Mouse (Mus musculus): ENCODE results near the gene Med13l.
A peak's percentile ranks its signal among the peaks of the same experiment; 100 is the strongest.

The Med13l gene

DNA sequence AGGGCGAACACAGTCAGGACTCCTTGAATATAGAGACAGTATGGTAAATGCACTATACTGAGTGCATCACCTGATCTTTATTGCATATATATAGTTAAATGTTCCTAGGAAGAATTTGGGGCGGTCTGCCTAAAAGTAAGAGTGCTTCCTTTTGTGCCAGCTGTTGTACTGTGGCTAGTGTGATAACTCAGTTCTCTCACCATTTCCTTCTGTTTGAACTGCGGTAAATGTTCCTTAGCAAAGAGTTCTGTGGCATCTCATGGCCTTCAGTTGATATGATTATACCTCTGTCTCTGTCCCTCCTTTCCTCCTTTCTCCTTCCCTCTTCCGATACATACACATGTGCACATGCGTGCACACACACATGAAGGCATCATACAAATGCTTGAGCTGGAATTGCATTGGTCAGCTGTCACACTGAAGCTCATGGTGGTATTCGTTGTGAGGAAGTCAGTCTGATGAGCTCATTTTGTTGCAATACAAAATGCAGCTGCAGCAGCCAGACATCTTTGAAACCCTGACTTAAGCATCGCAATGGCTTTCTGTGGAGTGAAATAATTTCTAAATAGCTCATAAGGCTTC is 97.9 kb downstream of the Med13l start:
- no peak for DNase-seq

- DNase-seq, result no peak
Measured at GRCm38 (mm10) chr5:118659713-118660112, 99.2 kb downstream of the Med13l start.

GRCm38 (mm10) chr5:118661751-118662150 is 101.3 kb downstream of the Med13l start:
- DNase-seq, result no peak

DNA sequence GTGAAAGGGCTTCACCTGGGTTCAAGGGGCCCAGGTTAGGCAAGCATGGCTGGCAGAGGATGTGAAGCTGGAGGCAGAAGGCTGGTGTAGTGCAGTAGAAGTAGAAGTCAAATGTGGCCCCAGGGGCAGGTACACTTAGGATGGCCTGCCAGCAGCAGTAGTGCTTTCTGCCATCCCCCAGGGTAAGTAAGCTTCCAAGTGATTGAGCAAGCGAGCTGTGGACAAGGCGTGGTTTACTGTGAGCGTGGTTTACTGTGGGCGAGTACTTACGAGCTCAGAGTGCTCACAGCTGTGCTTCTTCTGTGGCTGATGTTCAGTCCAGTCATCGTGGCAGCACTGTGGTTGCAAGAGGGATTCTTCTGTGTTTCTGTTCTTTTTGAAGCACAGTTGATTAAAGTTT is 103.5 kb downstream of the Med13l start:
- no peak for DNase-seq

- no peak for DNase-seq
Measured at GRCm38 (mm10) chr5:118665023-118665422, 104.5 kb downstream of the Med13l start.

DNA sequence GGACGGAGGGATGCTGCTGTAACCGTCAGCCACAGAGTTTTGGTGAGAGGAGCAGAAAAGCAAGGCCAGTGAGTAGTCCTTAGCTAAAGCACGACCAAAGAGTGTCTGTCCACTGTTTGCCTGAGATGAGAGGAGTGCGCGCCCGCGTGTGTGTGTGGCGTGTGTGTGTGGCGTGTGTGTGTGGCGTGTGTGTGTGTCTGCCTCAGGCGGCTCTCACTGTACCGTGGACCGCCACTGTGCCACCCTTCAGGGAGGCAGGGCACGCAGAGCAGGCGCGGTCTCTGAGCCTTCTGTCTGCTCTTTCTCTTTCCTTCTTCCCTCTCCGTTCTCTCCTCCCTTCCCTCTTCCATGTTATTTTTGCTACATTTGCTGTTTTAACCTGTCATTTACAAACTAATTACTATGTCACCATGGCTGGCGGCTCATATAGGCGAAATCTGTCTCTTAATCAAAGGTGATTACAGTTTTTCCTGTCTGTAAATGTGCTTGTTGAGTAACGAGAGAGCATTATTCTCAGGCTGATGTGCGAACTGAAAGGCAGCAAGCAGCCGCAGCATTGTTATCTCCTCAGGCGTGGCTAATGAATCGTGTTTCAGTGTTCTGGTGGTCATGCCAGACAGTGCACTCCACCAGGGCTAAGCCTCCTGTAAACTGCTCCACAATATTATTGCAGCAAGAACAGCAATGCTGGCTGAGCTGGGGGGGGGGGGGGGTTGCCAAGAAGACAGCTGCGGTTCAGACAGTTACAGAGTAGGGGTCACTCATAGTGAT is 106.1 kb downstream of the Med13l start:
- no peak for DNase-seq

DNA sequence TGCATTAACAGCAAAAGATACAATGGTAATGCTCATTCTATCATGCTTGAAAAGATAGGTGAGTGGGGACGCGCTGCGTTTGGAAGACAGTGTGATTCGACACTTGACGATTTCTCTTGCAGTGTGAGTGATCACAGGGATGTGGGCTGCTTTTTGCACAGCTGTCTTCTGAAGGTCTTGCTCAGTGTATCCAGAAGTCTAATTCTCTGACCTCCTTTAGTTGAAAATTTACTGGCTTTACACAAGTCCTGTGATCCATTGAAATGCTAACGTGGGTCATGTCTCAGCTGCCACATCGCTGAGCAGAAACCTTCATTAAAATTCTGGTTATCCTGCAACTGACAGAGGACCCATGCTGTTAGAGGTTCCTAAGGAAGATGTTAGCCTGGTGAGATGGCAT is 107.4 kb downstream of the Med13l start:
- no peak for DNase-seq

DNA sequence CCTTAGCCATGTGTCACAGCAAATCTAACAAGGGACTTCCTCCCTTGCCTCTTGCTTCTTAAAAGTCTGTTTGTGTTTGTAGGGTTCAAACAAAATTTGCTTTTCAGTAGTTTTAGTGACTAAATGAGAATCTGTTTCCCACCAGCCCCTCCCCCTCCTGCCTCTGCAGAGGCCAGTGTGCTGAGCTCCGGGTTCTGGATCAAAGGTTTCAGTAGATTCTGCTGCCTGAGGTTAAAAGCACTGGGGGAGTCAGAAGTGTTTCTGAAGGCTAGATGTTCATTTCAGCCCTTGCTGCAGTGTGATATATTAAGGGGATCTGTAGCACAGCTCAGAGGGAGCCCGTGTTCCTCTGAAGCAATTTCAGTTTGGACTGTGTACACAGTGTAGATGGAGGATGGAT is 108.5 kb downstream of the Med13l start:
- no peak for DNase-seq

DNA sequence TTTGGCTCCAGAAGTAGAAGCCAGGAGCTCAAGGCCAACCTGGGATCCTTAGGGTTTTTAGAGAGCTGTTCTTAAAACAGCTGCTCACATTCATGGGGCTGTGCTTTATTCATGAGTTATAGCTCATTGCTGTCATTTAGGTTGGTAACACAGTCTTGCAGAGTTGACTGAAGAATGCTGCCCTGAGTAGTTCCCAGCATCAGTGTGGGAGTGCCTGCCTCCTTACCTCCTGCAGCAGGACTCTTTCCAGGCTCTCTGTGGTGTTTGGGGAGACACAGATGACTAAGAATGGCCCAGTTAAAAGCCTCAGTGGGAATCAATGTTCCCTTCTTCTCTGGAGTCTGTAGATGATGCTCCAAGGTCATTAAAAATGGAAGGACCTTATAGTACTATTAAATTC is 111.6 kb downstream of the Med13l start:
- DNase-seq, result no peak

- no peak for DNase-seq
Measured at GRCm38 (mm10) chr5:118673859-118674258, 113.4 kb downstream of the Med13l start.

DNA sequence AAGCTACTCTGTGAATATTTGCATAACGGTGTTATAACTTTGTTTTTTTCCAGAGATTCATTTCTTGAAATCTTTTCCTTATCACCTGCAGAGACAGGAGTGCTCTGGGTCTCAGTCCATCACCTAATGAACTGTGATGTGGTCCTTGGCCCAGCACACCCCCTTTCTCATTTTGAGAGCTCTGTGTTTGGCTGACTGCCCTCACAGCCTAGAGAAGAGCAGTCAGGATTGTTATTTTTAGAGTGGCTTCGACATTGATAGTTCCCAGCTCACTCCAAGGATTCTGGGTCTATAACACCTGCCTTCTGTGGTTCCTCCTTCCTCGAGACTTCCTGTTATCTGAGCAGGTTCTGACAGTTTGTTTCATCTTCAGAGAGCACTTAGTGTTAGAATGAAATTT is 113.8 kb downstream of the Med13l start:
- DNase-seq, result no peak

DNA sequence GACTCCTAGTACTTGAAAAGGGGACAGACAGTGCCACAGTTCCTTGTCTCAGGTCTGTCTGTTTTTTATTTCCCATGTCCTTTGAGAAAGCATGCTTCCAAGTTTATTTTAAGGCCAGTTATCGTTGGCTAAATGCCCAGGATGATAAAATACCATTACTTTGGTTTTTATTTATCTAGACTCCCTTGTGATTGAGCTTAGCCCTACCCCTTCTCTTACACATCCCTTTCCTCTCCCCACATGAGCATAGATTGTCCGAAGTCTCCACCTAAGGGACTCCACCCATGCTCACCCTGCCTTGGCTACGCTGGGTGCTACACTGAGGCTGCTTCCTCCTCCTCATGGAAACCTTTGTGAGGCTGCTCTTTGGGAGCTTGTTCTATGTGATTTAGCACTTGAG is 115.2 kb downstream of the Med13l start:
- no peak for DNase-seq

DNA sequence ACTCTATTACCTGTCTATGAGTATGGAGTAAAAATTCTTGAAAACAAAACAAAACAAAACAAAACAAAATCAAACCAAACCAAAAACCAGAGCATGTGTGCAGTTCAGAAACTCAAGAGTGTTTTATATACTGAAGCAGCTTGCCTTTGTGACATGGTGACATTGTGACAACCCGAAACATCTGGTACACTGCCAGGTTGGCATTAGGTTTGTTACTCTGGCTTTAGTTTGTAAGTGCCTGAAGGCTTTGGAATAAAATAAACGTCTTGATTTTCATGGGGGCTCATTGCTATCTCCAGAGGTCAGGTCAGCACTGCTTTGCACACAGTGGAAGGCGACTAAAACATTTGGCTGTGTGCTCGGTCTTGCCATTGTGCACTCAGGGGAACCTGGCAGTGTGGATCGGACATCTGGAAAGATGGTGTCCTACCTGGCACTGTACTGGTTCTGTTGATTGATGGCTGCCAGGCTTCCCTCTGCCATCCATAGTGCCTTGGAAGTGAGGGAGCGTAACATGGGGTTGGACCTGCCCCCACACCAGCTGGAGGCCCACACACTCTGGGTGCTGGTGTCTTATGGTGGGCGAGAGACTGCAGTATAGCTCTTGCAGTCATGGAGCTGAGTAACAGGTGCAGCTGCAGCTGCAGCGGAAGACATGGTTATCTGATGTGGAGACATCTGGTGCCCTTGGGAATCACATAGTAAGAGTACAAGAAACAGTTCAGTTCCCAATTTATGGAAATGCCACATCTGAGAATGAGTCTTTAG is 115.9 kb downstream of the Med13l start:
- no peak for DNase-seq

GRCm38 (mm10) chr5:118679283-118679835 is 118.9 kb downstream of the Med13l start:
- no peak for DNase-seq

- no peak for DNase-seq
Measured at GRCm38 (mm10) chr5:118680853-118681252, 120.4 kb downstream of the Med13l start.

DNA sequence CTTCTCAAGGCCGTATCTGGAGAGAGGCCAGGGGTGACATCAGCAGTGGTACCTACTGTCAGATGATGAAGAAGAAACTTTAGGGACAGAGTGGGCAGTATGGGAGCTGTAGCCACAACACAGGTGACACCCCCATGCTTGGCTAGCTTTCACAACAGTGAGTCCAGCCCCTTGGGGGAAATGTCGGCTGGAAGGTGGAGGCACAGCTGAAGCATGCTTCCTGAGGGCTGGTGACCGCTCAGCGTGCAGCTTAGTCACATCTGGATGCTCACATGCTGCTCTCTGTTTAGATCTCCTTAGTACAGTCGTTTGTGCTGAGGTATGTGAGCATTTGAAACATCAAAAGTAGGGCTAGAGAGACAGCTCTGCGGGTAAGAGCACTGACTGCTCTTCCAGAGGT is 121.5 kb downstream of the Med13l start:
- peak; percentile 60 to 68 for DNase-seq

GRCm38 (mm10) chr5:118685145-118685544 is 124.7 kb downstream of the Med13l start:
- DNase-seq, result no peak

- DNase-seq, result no peak
Measured at GRCm38 (mm10) chr5:118686021-118686420, 125.5 kb downstream of the Med13l start.

DNA sequence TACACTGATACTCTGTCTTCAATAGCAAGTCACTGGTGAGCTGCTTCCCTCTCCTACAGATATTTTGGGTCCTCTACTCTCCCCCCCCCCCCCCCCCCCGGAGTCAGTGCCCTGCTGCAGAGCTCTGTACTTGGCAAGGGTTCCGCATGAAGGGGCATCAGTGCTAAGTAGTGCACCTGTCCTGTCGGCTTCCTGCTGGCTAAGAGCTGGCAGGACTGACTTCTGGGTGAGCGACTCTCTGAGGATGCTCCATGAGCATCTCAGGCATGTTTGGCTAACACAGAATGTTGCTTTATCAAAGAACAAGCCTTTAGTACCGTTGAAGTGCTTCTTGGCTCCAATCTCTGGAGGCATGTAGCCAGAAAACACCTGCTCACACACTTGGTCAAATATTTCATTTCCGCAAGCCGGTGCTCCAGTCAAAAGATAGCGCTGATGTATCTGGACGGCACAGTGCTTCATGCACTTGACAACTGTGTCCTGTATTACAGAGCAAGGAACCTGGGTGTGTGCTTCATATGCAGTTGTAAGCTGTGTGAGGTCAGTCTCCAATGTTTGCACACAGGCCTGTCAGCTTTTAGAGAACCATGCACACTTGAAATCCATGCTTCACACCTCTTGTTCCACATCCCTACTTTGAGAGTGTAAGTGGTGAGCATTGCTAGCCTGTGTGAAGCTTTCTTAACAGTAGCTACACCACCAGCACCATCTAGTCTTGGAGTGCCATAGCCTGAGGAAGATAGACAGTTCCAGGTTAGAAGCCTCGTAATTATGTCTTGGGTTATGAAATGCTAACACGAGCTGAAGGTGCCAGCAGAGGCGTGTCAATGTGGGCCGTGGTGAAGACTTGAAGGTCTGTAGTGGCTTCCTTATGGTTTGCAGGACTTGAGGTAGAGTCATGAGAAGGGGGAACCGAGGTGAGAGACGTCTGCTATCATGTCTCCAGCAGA is 128.7 kb downstream of the Med13l start:
- no peak for DNase-seq

DNA sequence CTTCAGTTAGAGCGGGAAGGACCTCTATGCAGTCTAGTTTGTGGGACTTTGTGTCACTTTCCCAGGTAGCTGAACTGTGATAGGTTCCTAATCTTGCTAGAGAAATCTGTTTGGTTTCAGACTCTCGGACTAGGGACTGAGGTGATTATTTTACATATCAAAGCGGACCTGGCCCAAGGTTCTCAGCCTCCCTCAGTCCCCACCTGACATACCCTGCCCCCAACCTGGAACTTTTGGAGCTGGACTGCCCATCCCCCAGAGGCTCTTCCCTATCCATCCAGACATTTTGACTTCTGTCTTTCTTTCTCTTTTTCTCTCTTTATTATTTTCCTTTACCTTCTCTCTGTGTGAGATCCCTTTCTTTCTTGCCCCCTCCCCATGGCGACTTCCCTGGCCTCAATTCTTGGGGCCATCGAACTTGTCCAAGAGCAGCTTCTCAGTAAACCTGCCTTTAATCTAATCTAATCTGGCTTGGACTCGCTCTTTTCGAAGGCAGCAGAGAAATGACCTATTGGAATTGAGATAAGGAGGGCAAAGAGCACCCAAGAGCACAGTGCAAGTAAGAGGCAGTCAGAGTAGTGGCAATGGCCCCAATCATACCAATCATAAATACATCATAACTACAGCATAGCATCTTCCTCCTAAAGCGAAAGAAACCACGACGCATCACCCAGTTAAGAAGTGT is 130.7 kb downstream of the Med13l start:
- no peak for DNase-seq

GRCm38 (mm10) chr5:118691710-118692040 is 131.2 kb downstream of the Med13l start:
- no peak for DNase-seq

DNA sequence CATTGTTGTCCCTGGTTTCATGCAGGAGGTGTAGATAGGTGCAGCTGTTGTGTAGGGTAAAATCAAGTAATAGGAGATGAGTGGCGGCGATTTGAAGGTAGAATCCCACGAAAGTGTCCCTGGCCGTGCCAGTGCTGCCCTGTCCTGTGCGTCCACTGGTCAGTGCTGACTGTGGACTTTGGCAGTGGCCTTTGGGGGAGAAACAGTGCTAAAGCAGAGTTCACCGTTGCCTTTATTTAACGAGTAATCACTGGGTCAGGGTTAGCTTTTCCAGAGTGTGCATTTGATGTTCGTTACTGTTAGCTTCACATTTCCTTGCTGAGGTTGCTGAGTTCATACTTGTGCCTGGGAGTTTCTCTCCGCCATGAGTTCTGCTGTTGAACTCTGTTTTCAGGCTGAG is 133.5 kb downstream of the Med13l start:
- DNase-seq, result no peak

Measured in B cell, adult 2 months (primary cell).